Mouse (Mus musculus) lung, postnatal 0 days (tissue): ENCODE measurements at regions not wholly inside any gene's neighbourhood (a gene's known extent, or its start where the extent isn't known, plus 50 kb on each side); places are given as distances from the start of the nearest gene placed in this dataset.

Experiments
- CTCF ChIP-seq: IDR thresholded peaks from 2 replicates; pipeline ENCODE4 v1.5.1; 2016; ENCODE audit warnings: antibody characterized with exemption, mild to moderate bottlenecking
- EP300 ChIP-seq: IDR thresholded peaks from 2 replicates; pipeline ENCODE4 v1.6.1; 2016; ENCODE audit warnings: antibody characterized with exemption, mild to moderate bottlenecking, control low read depth

DNA sequence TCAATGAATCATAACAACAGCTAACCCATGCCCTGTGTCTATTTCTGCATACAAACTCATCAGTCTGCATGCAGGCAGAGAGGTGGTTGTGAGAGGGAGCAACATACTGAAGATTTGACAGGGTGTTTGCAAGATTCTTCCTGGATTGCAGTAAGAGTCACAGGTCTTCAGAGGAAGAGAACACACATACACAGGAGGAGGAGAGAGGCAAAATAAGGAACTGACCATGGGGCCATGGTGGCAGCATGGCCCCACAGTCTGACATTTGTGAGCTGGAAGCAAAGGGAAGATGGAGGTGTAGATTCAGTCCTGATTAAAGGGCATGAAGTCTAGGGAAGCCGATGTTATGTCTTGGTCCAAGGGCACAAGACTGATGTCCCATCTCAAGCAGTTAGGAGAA lies 101.0 kb downstream of the Gm815 start:
- TF ChIP-seq EP300: no peak
- no peak for TF ChIP-seq CTCF
